Mouse (Mus musculus) embryonic fibroblast, embryonic 13.5 days (primary cell): ENCODE data around the gene Shmt1. TPM values are rescaled to one million over a fixed set of nuclear protein-coding genes. Genes with fewer than 3 reads are reported as not detected.

ENCODE experiments used
- H3K27ac ChIP-seq: 2 replicates; pipeline ENCODE4 v1.5.1; 2012; ENCODE audit warnings: low read length, control low read depth, inconsistent platforms; ENCODE audit not compliant: insufficient read depth
- H3K4me1 ChIP-seq: 2 replicates; pipeline ENCODE4 v1.6.1; 2011; ENCODE audit warnings: low read length; ENCODE audit not compliant: control insufficient read depth, insufficient read depth
- H3K4me3 ChIP-seq: 2 replicates; pipeline ENCODE4 v1.5.1; 2011; ENCODE audit warnings: mild to moderate bottlenecking, control low read depth, low read length; ENCODE audit not compliant: insufficient read depth
- CTCF ChIP-seq: IDR thresholded peaks from 2 replicates; pipeline ENCODE4 v1.5.1; 2011; ENCODE audit warnings: mild to moderate bottlenecking, control low read depth, low read length, moderate library complexity, borderline replicate concordance; ENCODE audit not compliant: insufficient read depth
- POLR2A ChIP-seq: IDR thresholded peaks from 2 replicates; pipeline ENCODE4 v1.6.1; 2011; ENCODE audit warnings: low read depth, mild to moderate bottlenecking, control low read depth, low read length, moderate library complexity
- polyA plus RNA-seq: library from polyadenylated mRNA; stranded (reverse); fragments of >200 nt; gene quantifications from 2 replicates; pipeline ENCODE4 v1.2.4, GENCODE M21; 2011; ENCODE audit warnings: low read depth; ENCODE audit not compliant: missing spikeins, insufficient read length

The Shmt1 gene
- polyA plus RNA-seq, 1 experiment: 12.9 TPM

- no peak for TF ChIP-seq POLR2A
- no peak for TF ChIP-seq CTCF
- Histone ChIP-seq H3K4me3 (no peak overlapping the region), H3K4me1 (peaks cover 3% of the 10 kb centered on the region; the same call in 1 of the 2 replicates), H3K27ac (no peak overlapping the region)
Measured at GRCm38 (mm10) chr11:60827241-60827945, 15.9 kb upstream of the Shmt1 start.

DNA sequence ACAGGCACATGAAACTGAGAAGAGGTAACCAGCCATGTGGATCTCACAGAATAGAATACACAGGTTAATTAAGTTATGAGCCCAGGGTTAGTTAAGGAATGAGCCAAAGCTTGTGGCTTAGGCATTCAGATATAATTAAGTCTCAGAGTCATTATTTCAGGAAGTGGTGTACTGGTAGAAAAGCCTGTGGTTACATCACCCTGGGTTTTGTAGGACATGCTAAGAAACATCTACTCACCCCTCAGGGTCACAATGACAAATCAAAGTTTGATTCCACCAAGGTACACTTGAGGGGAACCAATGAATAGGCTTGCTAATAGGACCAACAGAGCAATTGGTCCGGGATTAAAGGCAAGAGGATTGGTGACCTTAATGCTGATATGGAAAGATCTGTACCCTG, 15.2 kb upstream of the Shmt1 start:
- peaks cover 3% of the 10 kb centered on the region; the same call in 1 of the 2 replicates for H3K4me1 ChIP-seq
- no peak overlapping the region for H3K27ac ChIP-seq
- TF ChIP-seq POLR2A: no peak
- no peak for TF ChIP-seq CTCF
- no peak overlapping the region for H3K4me3 ChIP-seq

- Histone ChIP-seq H3K4me1 (no peaks in the 10 kb centered on the region), H3K4me3 (no peak overlapping the region), H3K27ac (no peak overlapping the region)
- TF ChIP-seq CTCF (no peak), POLR2A (no peak)
Measured at GRCm38 (mm10) chr11:60825191-60825590, 13.7 kb upstream of the Shmt1 start.

- Histone ChIP-seq H3K4me3 (no peak overlapping the region), H3K4me1 (no peaks in the 10 kb centered on the region), H3K27ac (no peak overlapping the region)
- TF ChIP-seq POLR2A (no peak), CTCF (no peak)
Measured at GRCm38 (mm10) chr11:60823771-60824170, 12.3 kb upstream of the Shmt1 start.

DNA sequence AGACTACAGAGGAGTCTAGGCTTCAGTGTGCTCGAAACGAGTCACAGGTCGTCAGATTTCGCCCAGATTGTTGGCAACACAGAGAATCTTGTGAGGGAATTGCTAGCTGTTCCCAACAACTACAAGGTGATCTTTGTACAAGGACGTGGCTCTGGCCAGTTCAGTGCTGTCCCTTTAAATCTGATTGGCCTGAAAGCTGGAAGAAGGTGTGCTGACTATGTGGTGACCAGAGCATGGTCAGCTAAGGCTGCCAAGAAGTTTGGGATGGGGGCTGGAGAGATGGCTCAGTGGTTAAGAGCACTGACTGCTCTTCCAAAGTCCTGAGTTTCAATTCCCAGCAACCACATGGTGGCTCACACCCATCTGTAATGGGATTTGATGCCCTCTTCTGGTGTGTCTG, 4.9 kb upstream of the Shmt1 start:
- TF ChIP-seq CTCF (no peak), POLR2A (no peak)
- Histone ChIP-seq H3K4me3 (no peak overlapping the region), H3K4me1 (no peaks in the 10 kb centered on the region), H3K27ac (no peak overlapping the region)

DNA sequence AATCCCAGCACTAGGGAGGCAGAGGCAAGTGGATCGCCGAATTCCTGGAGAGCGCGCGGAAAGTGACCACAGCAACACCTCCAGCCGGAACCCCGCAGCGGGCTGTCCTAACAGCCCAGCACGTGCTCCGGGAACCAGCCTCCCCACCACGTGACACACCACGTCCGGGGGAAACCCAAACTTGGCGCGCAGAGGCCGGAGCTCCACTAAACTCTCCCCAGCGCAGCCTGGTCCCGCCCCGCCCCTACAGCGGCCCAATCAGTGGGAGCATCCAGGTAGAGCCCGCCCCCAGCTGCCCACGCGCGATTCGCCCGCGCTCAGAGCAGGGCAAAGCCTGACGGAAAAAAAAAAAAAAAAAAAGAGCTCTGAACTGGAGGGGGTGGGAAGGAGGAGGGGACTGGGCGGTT, 461 bp downstream of the Shmt1 start:
- TF ChIP-seq POLR2A (0 out of 2 replicates have a peak, but pooled peaks have one; percentile 33), CTCF (no peak)
- Histone ChIP-seq H3K4me3 (peak overlapping the region; percentile 51), H3K27ac (no peak overlapping the region), H3K4me1 (peaks cover 5% of the 10 kb centered on the region; the same call in 1 of the 2 replicates)

DNA sequence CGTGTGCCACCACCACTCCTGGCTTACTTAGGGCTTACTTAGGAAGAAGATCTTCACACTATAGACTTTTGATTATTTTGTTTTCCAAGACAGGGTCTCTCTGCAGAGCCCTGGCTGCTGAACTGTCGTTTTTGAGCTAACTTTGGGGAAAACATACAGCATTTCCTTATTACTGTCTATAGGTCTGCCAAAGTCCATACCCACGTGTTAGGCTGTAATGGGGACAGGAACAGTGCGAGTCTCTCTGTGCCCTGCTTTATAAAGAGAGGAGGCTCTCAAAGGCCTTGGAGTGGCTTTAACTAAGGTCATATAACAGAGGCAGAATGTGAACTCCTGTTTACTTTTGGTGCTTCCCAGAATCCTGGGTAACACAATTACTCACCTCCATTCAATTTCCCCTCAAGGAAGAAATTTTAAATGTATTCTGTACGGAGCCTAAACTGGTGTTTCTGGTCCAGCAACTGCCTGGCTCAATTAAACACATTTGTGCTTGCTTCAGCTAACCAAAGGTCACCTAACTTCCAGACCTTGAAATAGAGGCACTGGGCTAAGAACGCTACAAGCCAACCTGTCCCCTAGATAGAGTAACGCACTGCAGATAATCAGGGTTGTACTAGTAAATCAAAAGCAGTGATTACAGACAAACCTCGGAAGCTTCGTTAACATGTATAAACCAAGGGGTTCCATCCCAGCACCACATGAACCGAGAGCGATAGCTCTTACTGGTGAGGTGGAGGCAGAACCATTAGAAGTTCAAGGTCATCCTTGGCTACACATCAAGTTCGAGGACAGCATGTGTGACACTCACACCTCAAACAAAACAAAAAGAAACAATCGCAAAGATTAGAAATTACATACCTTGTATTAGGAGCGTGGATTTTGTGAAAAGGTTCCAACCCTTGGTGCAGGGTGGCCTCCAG, 1.2 kb downstream of the Shmt1 start:
- H3K4me3 ChIP-seq: peak overlapping the region; percentile 51
- H3K27ac ChIP-seq: no peak overlapping the region
- H3K4me1 ChIP-seq: peaks cover 5% of the 10 kb centered on the region; the same call in 1 of the 2 replicates
- TF ChIP-seq POLR2A (no peak), CTCF (no peak)

DNA sequence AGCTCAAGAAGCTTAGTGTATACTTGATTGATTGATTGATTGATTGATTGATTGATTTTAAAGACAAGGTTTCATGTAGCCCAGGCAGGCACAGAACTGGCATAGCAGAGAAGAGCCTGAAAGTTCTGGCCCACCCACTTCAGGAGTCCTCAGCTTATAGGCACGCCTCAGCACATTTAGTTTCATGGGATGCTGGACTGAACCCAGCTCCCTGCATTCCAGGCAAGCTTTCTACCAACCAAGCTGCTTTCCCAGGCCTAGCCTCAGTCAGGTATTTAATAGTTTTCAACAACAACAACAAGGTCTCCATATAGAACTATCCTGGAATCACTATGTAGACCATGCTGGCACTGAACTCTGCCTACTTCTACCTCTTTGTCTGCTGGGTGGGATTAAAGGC, 2.0 kb downstream of the Shmt1 start:
- H3K4me3 ChIP-seq: peak overlapping the region; percentile 51; the same call in 1 of the 2 replicates
- TF ChIP-seq CTCF (no peak), POLR2A (no peak)
- H3K27ac ChIP-seq: no peak overlapping the region

DNA sequence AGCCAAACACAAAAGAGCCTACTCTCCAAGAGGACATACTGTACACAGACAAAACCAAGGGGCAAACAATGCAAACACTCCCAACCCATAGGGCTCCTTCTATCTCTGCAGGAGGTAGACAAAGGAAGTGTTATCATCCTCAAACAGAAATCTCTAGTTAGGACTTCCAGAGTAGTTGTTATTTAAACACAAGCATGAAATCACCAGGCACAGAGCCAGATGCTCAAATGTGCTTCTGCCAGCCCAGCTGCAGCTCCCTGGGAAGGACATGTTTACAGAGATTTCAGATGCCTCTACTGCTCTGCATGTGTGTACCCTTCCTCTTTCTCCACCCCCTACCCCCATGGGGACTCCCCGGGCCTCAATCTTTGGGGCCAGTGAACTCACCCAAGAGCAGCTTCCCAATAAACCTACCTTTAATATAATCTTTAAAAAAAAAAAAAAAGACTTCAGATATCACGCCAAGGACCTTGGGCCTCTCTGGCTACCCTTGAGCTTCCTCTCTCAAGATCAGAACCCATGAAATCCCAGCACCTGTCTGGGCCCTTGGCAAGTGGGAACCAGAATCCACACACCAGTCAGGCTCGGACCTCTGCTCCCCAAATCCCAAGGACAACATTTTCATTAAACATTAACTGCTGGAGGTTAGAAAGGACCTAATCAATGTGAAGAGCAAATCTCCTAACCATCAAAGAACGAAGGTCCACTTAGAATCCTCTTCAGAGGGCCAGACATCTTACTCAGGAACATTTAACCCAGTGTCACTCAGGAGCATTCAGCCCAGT, 3.0 kb downstream of the Shmt1 start:
- Histone ChIP-seq H3K27ac (no peak overlapping the region), H3K4me3 (no peak overlapping the region), H3K4me1 (peaks cover 5% of the 10 kb centered on the region; the same call in 1 of the 2 replicates)
- TF ChIP-seq CTCF (no peak), POLR2A (no peak)

More for the DNA sequence above, 2.0 kb downstream of the Shmt1 start:
- H3K4me1 ChIP-seq: peaks cover 5% of the 10 kb centered on the region; the same call in 1 of the 2 replicates

DNA sequence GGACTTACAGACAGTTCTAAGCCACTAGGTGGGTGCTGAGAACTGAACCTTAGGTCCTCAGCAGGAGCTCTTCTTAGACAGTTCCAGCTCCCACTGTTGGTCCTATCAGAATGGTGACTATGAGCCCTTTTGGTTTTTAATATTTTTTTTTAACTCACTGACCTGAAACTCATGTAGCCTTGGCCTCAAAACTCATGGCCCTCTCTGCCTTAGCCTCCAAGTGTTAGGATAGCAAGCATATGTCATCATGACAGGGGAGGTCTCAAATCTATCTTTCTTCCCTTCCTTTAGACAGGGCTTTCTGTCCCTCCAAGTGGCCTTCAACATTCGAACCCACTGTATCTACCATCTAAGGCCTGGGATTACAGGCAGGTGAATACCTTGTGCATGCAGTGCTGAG, 10.6 kb downstream of the Shmt1 start:
- H3K4me1 ChIP-seq: no peaks in the 10 kb centered on the region
- no peak overlapping the region for H3K4me3 ChIP-seq
- no peak overlapping the region for H3K27ac ChIP-seq
- no peak for TF ChIP-seq POLR2A
- TF ChIP-seq CTCF: no peak
